Mouse (Mus musculus): ENCODE data around the gene Tnfrsf21. TPM values are rescaled to one million over a fixed set of nuclear protein-coding genes. Genes with fewer than 3 reads are reported as not detected.

Tnfrsf21 gene
- polyA plus RNA-seq, 1 experiment = 4.1 TPM

DNA sequence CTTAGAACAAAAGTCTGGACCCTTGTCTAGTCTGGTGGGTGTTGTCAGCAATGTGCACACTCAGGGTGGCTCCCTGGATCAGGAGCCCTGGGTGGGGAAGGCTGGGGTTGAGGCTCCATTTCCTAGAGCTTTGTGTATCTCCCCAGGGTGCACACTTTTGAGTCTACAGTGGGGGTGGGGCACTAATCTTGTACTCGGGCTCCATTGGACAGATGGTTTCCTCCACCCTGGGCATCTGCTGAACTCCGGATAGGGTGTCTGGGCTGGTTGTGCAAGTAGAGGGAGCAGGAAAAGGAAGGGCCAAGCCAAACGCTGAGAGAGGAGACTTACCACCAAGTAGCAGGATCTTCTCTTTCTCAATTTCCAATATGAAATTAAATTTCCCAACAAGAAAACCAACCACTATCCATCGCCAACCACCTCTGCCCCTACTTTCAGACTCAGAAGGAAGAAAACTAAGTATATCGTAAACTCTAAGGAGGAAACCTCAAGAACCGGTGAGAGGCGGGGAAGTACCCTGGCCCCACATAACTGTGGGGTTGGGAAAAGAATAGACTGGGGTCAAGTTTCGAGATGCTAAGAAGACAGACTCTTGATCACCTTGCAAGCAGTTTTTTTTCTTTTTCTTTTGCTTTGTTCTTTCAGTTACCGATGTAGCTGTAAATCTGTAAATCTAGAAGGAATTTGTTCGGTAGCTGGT is 19.9 kb downstream of the Tnfrsf21 start:
- no peak for TF ChIP-seq CTCF (IDR thresholded peaks at IDR 0.05; ENCODE audit: control insufficient read depth, insufficient read depth, insufficient replicate concordance, low read depth, low read length)
- TF ChIP-seq POLR2A (IDR thresholded peaks at IDR 0.05; ENCODE audit: control insufficient read depth, low read depth, low read length) = no peak
- peaks cover 5% of the 10 kb centered on the region for H3K4me1 ChIP-seq (ENCODE audit: control insufficient read depth, insufficient read depth, low read length)
- no peak overlapping the region for H3K27ac ChIP-seq (ENCODE audit: control insufficient read depth, insufficient read depth, low read depth, low read length)
- no peaks in the 10 kb centered on the region for H3K27me3 ChIP-seq (ENCODE audit: control insufficient read depth, insufficient read depth, low read length)
- no peak overlapping the region for H3K4me3 ChIP-seq (ENCODE audit: control insufficient read depth, low read depth, low read length)
- no peaks in the 10 kb centered on the region for H3K36me3 ChIP-seq (ENCODE audit: control insufficient read depth, insufficient read depth, low read length)

DNA sequence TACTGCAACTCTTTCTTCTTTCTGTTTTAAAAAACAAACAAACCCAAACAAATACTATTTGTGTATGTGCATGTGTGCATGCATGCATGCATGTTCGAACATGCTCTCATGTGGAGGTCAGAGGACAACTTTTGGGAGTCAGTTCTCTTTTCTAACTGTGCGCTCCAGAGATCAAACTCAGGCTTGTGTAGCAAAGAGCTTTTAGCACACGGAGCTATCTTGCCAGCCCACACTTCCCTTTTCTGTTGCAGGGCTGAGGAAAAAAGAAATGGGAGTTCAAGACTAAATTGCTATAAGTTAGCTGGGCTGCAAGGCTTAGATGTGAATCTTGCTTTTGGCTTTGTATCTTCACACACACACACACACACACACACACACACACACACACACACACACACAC is 24.2 kb downstream of the Tnfrsf21 start:
- Histone ChIP-seq H3K36me3 (ENCODE audit: control insufficient read depth, insufficient read depth, low read length) (no peaks in the 10 kb centered on the region), H3K27ac (ENCODE audit: control insufficient read depth, insufficient read depth, low read depth, low read length) (no peak overlapping the region), H3K4me1 (ENCODE audit: control insufficient read depth, insufficient read depth, low read length) (peaks cover 5% of the 10 kb centered on the region), H3K27me3 (ENCODE audit: control insufficient read depth, insufficient read depth, low read length) (no peaks in the 10 kb centered on the region), H3K4me3 (ENCODE audit: control insufficient read depth, low read depth, low read length) (no peak overlapping the region)
- TF ChIP-seq POLR2A (IDR thresholded peaks at IDR 0.05; ENCODE audit: control insufficient read depth, low read depth, low read length) = no peak
- no peak for TF ChIP-seq CTCF (IDR thresholded peaks at IDR 0.05; ENCODE audit: control insufficient read depth, insufficient read depth, insufficient replicate concordance, low read depth, low read length)

DNA sequence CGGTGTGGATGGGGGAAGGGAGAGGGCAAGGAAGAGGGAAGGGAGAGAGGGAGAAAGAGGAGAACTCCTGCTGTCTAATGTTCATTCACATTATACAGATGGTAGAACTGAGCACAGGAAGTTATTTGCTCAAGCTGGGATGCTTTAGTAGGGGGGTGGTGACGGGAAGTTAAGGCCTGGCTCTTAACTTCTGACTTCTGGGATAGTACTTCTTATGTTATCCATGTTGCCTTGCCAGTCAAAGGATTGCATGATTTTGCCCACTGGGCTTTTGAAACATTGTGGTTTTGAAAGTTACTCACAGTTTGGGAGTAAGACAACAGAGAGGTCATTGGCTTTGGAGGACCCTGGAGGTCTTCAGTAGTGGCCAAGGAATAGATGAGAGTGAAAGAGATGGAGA is 34.3 kb downstream of the Tnfrsf21 start:
- Histone ChIP-seq H3K27ac (ENCODE audit: control insufficient read depth, insufficient read depth, low read depth, low read length) (no peak overlapping the region), H3K27me3 (ENCODE audit: control insufficient read depth, insufficient read depth, low read length) (no peaks in the 10 kb centered on the region), H3K4me1 (ENCODE audit: control insufficient read depth, insufficient read depth, low read length) (no peaks in the 10 kb centered on the region), H3K36me3 (ENCODE audit: control insufficient read depth, insufficient read depth, low read length) (no peaks in the 10 kb centered on the region), H3K4me3 (ENCODE audit: control insufficient read depth, low read depth, low read length) (no peak overlapping the region)
- no peak for TF ChIP-seq POLR2A (IDR thresholded peaks at IDR 0.05; ENCODE audit: control insufficient read depth, low read depth, low read length)
- TF ChIP-seq CTCF (IDR thresholded peaks at IDR 0.05; ENCODE audit: control insufficient read depth, insufficient read depth, insufficient replicate concordance, low read depth, low read length) = no peak

DNA sequence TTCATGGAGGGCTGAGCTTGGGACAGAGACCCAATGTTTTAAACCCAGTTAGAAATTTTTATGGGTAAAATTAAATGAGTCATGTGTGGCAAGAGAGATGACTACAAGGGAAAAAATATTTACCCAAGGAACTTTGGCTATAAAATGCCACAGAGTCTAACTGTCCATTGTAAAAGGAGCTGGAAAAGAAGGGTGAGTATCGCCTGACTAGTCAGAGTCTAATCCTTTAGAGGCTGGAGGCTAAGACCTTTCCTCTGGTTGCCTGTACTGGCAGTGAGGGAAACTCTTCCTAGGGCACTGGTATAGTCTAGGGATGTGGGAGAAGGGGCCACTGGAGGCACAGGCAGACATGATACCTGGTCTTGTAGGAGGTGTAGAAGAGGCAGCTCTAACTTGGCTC is 36.4 kb downstream of the Tnfrsf21 start:
- H3K36me3 ChIP-seq (ENCODE audit: control insufficient read depth, insufficient read depth, low read length) = no peaks in the 10 kb centered on the region
- H3K27me3 ChIP-seq (ENCODE audit: control insufficient read depth, insufficient read depth, low read length) = no peaks in the 10 kb centered on the region
- no peaks in the 10 kb centered on the region for H3K4me1 ChIP-seq (ENCODE audit: control insufficient read depth, insufficient read depth, low read length)
- TF ChIP-seq CTCF (IDR thresholded peaks at IDR 0.05; ENCODE audit: control insufficient read depth, insufficient read depth, insufficient replicate concordance, low read depth, low read length) = no peak
- TF ChIP-seq POLR2A (IDR thresholded peaks at IDR 0.05; ENCODE audit: control insufficient read depth, low read depth, low read length) = no peak
- H3K4me3 ChIP-seq (ENCODE audit: control insufficient read depth, low read depth, low read length) = no peak overlapping the region
- H3K27ac ChIP-seq (ENCODE audit: control insufficient read depth, insufficient read depth, low read depth, low read length) = no peak overlapping the region

DNA sequence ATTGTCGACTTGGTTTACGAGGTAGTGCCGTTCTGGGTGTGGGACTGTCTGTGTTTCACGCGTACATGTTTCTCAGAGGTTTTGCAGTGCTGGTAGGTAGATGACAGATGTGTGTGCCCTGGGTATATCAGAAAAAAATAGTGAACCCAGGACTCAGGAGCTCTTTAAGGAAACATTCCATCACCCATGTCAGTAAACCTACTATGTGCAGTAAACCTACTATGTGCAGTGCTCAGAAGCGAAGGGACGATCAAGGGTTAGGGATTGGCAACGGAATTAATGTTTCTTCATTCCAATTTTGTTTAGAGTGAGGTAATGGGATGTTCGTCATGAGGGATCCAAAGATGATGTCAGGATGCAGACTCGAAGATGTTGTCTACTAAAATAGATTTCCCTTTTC is 37.6 kb downstream of the Tnfrsf21 start:
- H3K27me3 ChIP-seq (ENCODE audit: control insufficient read depth, insufficient read depth, low read length) = no peaks in the 10 kb centered on the region
- H3K36me3 ChIP-seq (ENCODE audit: control insufficient read depth, insufficient read depth, low read length) = no peaks in the 10 kb centered on the region
- no peak overlapping the region for H3K27ac ChIP-seq (ENCODE audit: control insufficient read depth, insufficient read depth, low read depth, low read length)
- TF ChIP-seq POLR2A (IDR thresholded peaks at IDR 0.05; ENCODE audit: control insufficient read depth, low read depth, low read length) = no peak
- no peak for TF ChIP-seq CTCF (IDR thresholded peaks at IDR 0.05; ENCODE audit: control insufficient read depth, insufficient read depth, insufficient replicate concordance, low read depth, low read length)
- no peaks in the 10 kb centered on the region for H3K4me1 ChIP-seq (ENCODE audit: control insufficient read depth, insufficient read depth, low read length)
- no peak overlapping the region for H3K4me3 ChIP-seq (ENCODE audit: control insufficient read depth, low read depth, low read length)

DNA sequence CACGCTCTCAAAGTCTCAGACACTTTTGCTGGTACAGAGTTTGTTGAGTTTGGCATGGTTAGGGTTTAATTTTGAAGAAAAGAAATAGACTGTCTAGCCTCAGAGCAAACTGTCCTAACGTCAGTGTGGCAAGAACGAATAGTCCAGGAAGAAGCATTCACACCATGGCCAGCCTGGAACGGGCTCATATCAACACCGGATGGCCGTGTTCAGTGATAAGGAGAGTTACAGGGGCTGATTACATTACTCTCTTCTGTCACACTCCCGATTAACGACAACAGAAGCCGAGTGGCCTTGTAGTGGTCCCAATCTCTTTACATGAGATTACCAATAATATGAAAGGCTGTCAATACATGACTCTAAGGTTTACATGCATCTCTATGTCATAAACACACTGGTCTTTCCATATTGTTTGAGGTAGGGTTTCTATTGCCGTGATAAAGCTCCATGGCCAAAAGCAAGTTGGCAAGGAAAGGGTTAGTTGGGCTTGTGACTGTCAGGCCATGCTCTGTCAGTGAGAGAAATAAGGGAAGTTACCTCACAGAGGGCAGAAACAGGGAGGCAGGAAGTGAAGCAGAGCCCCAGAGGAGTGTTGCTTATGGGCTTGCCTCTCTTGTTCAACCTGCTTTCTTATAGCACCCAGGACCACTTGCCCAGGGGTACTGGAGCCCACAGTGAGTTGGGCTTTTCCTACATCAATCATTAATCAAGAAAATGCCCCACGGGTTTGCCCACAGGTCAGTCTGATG is 42.1 kb downstream of the Tnfrsf21 start:
- no peak overlapping the region for H3K27ac ChIP-seq (ENCODE audit: control insufficient read depth, insufficient read depth, low read depth, low read length)
- no peak overlapping the region for H3K4me3 ChIP-seq (ENCODE audit: control insufficient read depth, low read depth, low read length)

DNA sequence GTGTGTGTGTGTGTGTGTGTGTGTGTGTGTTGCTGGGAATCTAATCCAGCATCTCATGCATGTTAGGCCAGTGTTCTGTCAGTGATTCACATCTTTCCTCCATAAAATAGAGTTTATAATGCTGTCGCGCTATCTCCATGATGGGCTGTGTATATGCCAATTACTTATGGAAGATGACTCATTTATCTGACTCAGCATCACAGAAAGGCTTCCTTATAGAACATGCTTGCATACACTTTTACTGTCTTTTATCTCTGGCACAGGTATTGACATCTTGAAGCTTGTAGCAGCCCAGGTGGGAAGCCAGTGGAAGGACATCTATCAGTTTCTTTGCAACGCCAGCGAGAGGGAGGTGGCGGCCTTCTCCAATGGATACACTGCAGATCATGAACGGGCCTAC is 48.4 kb downstream of the Tnfrsf21 start:
- TF ChIP-seq CTCF (IDR thresholded peaks at IDR 0.05; ENCODE audit: control insufficient read depth, insufficient read depth, insufficient replicate concordance, low read depth, low read length) (no peak), POLR2A (IDR thresholded peaks at IDR 0.05; ENCODE audit: control insufficient read depth, low read depth, low read length) (no peak)
- Histone ChIP-seq H3K36me3 (ENCODE audit: control insufficient read depth, insufficient read depth, low read length) (no peaks in the 10 kb centered on the region), H3K4me1 (ENCODE audit: control insufficient read depth, insufficient read depth, low read length) (no peaks in the 10 kb centered on the region), H3K27me3 (ENCODE audit: control insufficient read depth, insufficient read depth, low read length) (no peaks in the 10 kb centered on the region), H3K4me3 (ENCODE audit: control insufficient read depth, low read depth, low read length) (no peak overlapping the region), H3K27ac (ENCODE audit: control insufficient read depth, insufficient read depth, low read depth, low read length) (no peak overlapping the region)

More for the DNA sequence above, 42.1 kb downstream of the Tnfrsf21 start:
- no peak for TF ChIP-seq POLR2A (IDR thresholded peaks at IDR 0.05; ENCODE audit: control insufficient read depth, low read depth, low read length)
- Histone ChIP-seq H3K27me3 (ENCODE audit: control insufficient read depth, insufficient read depth, low read length) (no peaks in the 10 kb centered on the region), H3K4me1 (ENCODE audit: control insufficient read depth, insufficient read depth, low read length) (no peaks in the 10 kb centered on the region), H3K36me3 (ENCODE audit: control insufficient read depth, insufficient read depth, low read length) (no peaks in the 10 kb centered on the region)

All from testis, adult 2 months (tissue).